Mouse (Mus musculus) adrenal gland, adult 18-20 months (tissue): ENCODE results near the gene Arl6ip5. TPM values are rescaled to one million over a fixed set of nuclear protein-coding genes. Genes with fewer than 3 reads are reported as not detected.
A peak's percentile ranks its signal among the peaks of the same experiment; 100 is the strongest.
"Not testable (repeated sequence)": the region's sequence is repeated elsewhere in the genome, so short reads cannot be mapped to it uniquely, and the experiment has no call there.

Experiments
- DNase-seq, 2 experiments: peaks; one replicate each; pipeline ENCODE4 v3.0.0; 2021 to 2022; ENCODE audit warnings: low spot score in 2 of 2
- total RNA-seq, 2 experiments: library from RNA; stranded (reverse); gene quantifications; 1 replicate in 1 of 2; 2 replicates in 1 of 2; pipeline ENCODE4 v1.2.3; 2021

Gene Arl6ip5
- total RNA-seq, 2 experiments from 2014 or later: 96.5 to 123 TPM

GRCm38 (mm10) chr6:97222931-97223467, 12.5 kb downstream of the Arl6ip5 start:
- DNase-seq: no peak

GRCm38 (mm10) chr6:97223566-97223965, 13.1 kb downstream of the Arl6ip5 start:
- no peak for DNase-seq

- DNase-seq: no peak
These were observed 14.0 kb downstream of the Arl6ip5 start for GRCm38 (mm10) chr6:97224505-97224904.

- DNase-seq: no peak
These were observed 15.6 kb downstream of the Arl6ip5 start for GRCm38 (mm10) chr6:97226083-97226491.

- DNase-seq: no peak
These were observed 16.8 kb downstream of the Arl6ip5 start for GRCm38 (mm10) chr6:97227067-97227847.

GRCm38 (mm10) chr6:97234911-97235668, 24.6 kb downstream of the Arl6ip5 start:
- DNase-seq: no peak

GRCm38 (mm10) chr6:97236088-97236487, 25.6 kb downstream of the Arl6ip5 start:
- no peak for DNase-seq

GRCm38 (mm10) chr6:97239360-97239759, 28.9 kb downstream of the Arl6ip5 start:
- DNase-seq: no peak

GRCm38 (mm10) chr6:97240092-97240491, 29.6 kb downstream of the Arl6ip5 start:
- no peak for DNase-seq

GRCm38 (mm10) chr6:97242522-97242921, 32.0 kb downstream of the Arl6ip5 start:
- DNase-seq: no peak

- DNase-seq: no peak
These were observed 34.7 kb downstream of the Arl6ip5 start for GRCm38 (mm10) chr6:97245200-97245599.

- DNase-seq: peak; percentile 31 to 44
These were observed 40.5 kb downstream of the Arl6ip5 start for GRCm38 (mm10) chr6:97250966-97251365.

GRCm38 (mm10) chr6:97252086-97252485, 41.6 kb downstream of the Arl6ip5 start:
- DNase-seq: no peak

GRCm38 (mm10) chr6:97252711-97253221, 42.3 kb downstream of the Arl6ip5 start, which contains the start of gene Lmod3:
Gene Lmod3 (minus strand): TSS chr6:97252759.
- no peak for DNase-seq

GRCm38 (mm10) chr6:97258489-97258888, 48.0 kb downstream of the Arl6ip5 start:
- DNase-seq: no peak

GRCm38 (mm10) chr6:97259926-97260325, 49.4 kb downstream of the Arl6ip5 start:
- not testable (repeated sequence) for DNase-seq

GRCm38 (mm10) chr6:97262229-97262628, 51.7 kb downstream of the Arl6ip5 start:
- DNase-seq: no peak

- not testable (repeated sequence) for DNase-seq
These were observed 53.3 kb downstream of the Arl6ip5 start for GRCm38 (mm10) chr6:97263750-97264149.

GRCm38 (mm10) chr6:97265240-97265639, 54.8 kb downstream of the Arl6ip5 start:
- DNase-seq: no peak

- DNase-seq: no peak
These were observed 55.2 kb downstream of the Arl6ip5 start for GRCm38 (mm10) chr6:97265705-97266104.

- DNase-seq: no peak
These were observed 56.2 kb downstream of the Arl6ip5 start for GRCm38 (mm10) chr6:97266661-97267060.

GRCm38 (mm10) chr6:97267132-97267531, 56.6 kb downstream of the Arl6ip5 start:
- DNase-seq: no peak
